Mouse (Mus musculus) intestine, postnatal 0 days (tissue): Measurements from ENCODE around the gene Gm8439. TPM values are rescaled to one million over a fixed set of nuclear protein-coding genes. Genes with fewer than 3 reads are reported as not detected.
A peak's percentile ranks its signal among the peaks of the same experiment; 100 is the strongest.

Experiments
- ATAC-seq: fragments of 200-750 bp; cut with Nextera tagmentation; 2 replicates; pipeline ENCODE4 v1.8.0; 2017; ENCODE audit warnings: mild to moderate bottlenecking, moderate TSS enrichment, moderate library complexity
- H3K27ac ChIP-seq: fragments of 300-500 bp; sonication (generic); 2 replicates; pipeline ENCODE4 v1.5.1; 2014; ENCODE audit warnings: mild to moderate bottlenecking, low read depth, low read length, moderate library complexity
- H3K27me3 ChIP-seq: fragments of 300-500 bp; sonication (generic); replicated peaks from 2 replicates; pipeline ENCODE4 v1.6.1; 2014; ENCODE audit warnings: low read length, mixed read lengths; ENCODE audit not compliant: control insufficient read depth, insufficient read depth
- H3K36me3 ChIP-seq: fragments of 300-500 bp; sonication (generic); 2 replicates; pipeline ENCODE4 v1.6.1; 2014; ENCODE audit warnings: mild to moderate bottlenecking, moderate library complexity; ENCODE audit not compliant: control insufficient read depth, insufficient read depth
- H3K4me1 ChIP-seq: fragments of 300-500 bp; sonication (generic); replicated peaks from 2 replicates; pipeline ENCODE4 v1.6.1; 2014; ENCODE audit warnings: antibody characterized with exemption, low read length, mixed read lengths; ENCODE audit not compliant: control insufficient read depth, insufficient read depth
- H3K4me2 ChIP-seq: fragments of 300-500 bp; sonication (generic); replicated peaks from 2 replicates; pipeline ENCODE4 v1.6.1; 2014; ENCODE audit warnings: low read depth, mild to moderate bottlenecking, moderate library complexity
- H3K4me3 ChIP-seq: fragments of 300-500 bp; sonication (generic); 2 replicates; pipeline ENCODE4 v1.5.1; 2014; ENCODE audit warnings: low read depth, low read length
- H3K9ac ChIP-seq: fragments of 300-500 bp; sonication (generic); 2 replicates; pipeline ENCODE4 v1.6.1; 2014; ENCODE audit warnings: mild to moderate bottlenecking, low read depth, low read length
- H3K9me3 ChIP-seq: fragments of 300-500 bp; sonication (generic); 2 replicates; pipeline ENCODE4 v1.6.1; 2016; ENCODE audit warnings: mixed run types; ENCODE audit not compliant: control insufficient read depth
- CTCF ChIP-seq: sonication (generic); IDR thresholded peaks from 2 replicates; pipeline ENCODE4 v1.5.1; 2016; ENCODE audit warnings: low read depth, mild to moderate bottlenecking, control low read depth, antibody characterized with exemption, moderate library complexity
- WGBS: fragments of 180-500 bp; shearing (Covaris S2); extraction: QIAGEN DNeasy Blood & Tissue Kit; methylation state at CpG from one replicate; pipeline ENCODE4 v1.1.7; 2014; 5-methylcytosine and 5-hydroxymethylcytosine counted together
- polyA plus RNA-seq: library from polyadenylated mRNA; unstranded; fragments of >200 nt; fragmentation: Nextera tagmentation; extraction: Ambion mirVana; gene quantifications from 2 replicates; pipeline ENCODE4 v1.2.1, GENCODE M21; 2015

Gm8439 gene
- polyA plus RNA-seq, 1 experiment from 2014 or later = not detected

DNA sequence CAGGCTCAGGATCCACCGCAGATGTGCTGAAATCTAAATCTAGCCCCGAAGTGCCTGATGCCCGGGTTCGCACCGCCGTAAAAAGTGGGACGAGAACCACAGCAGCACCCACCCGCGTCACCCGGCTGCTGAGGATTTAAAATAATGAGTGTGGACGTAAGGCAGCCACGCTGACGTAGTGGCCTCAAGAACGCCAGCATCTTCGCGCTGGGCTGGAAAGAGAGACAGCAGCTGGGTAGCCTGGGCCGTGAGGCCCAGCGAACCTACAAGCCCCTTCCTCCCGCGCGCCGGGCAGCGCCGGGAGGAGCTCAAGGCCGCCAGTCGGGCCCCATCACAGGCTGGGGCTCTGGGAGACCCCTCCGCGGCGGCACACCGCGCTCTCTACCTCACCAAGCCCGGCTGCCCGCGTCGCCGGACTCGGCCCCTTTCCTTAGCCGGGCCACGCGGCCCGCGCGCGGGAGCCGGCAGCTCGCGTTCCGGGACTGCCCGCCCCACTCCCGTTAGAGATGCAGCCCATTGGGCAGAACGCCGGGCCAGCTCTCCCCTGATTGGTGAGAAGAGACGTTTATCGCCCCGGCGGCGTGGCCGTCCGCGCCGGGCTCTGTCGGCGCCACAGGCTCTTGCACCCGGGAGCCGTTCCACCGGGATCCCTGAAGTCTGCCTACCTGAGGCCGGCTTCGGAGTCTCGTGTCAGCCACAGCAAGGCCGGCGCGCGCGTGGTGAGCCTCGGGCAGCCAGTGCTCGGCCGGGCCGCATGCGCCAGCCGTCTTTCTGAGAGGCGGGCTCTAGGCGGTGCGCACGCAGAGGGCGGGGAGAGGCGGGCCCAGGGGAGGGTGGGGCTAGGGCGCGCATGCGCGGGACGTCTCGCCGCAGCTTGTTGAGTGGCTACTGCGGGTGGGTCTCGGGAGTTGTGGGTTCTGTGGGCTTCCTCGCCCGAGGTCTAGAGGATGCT, 18.8 kb upstream of the Gm8439 start, which contains the start of gene Ctps:
TSS of gene Ctps (minus strand) at position 791 of the 952 bp plus-strand sequence.
- Histone ChIP-seq H3K4me2 (peak within 1 kb of the TSS; percentile 89), H3K4me3 (peak within 1 kb of the TSS; percentile 54), H3K9ac (peak within 1 kb of the TSS; percentile 67), H3K27ac (peak within 1 kb of the TSS; percentile 88), H3K4me1 (peaks cover 13% of the 10 kb centered on the region; the same call in 1 of the 2 replicates), H3K9me3 (no peaks in the 10 kb centered on the region), H3K27me3 (no peaks in the 10 kb centered on the region), H3K36me3 (0 out of 2 replicates have a peak, but pooled peaks cover 6% of the 10 kb centered on the region)
- peak; percentile 97 for ATAC-seq
- no peak for TF ChIP-seq CTCF
- WGBS = under 1% methylated on average over 91 of the region's 97 CpGs

GRCm38 (mm10) chr4:120570438-120571069, 18.0 kb upstream of the Gm8439 start:
- Histone ChIP-seq H3K9me3 (no peaks in the 10 kb centered on the region), H3K4me1 (peaks cover 13% of the 10 kb centered on the region; the same call in 1 of the 2 replicates), H3K27ac (peak overlapping the region; percentile 69), H3K36me3 (0 out of 2 replicates have a peak, but pooled peaks cover 4% of the 10 kb centered on the region), H3K9ac (peak overlapping the region; percentile 67), H3K4me3 (peak overlapping the region; percentile 54), H3K27me3 (no peaks in the 10 kb centered on the region), H3K4me2 (peak overlapping the region; percentile 89)
- ATAC-seq = peak; percentile 42
- WGBS = under 1% methylated on average over 27 of the region's 27 CpGs
- TF ChIP-seq CTCF = no peak

- WGBS = 56% methylated on average over 3 of the region's 3 CpGs
- H3K27ac ChIP-seq = peak overlapping the region; percentile 69
- no peaks in the 10 kb centered on the region for H3K27me3 ChIP-seq
- peaks cover 13% of the 10 kb centered on the region; the same call in 1 of the 2 replicates for H3K4me1 ChIP-seq
- H3K9me3 ChIP-seq = no peaks in the 10 kb centered on the region
- H3K4me2 ChIP-seq = peak overlapping the region; percentile 89
- TF ChIP-seq CTCF = no peak
- ATAC-seq = no peak
- H3K4me3 ChIP-seq = no peak overlapping the region
- 0 out of 2 replicates have a peak, but pooled peaks cover 4% of the 10 kb centered on the region for H3K36me3 ChIP-seq
- no peak overlapping the region; the same call in 1 of the 2 replicates for H3K9ac ChIP-seq
Observed at GRCm38 (mm10) chr4:120571070-120571464, 17.5 kb upstream of the Gm8439 start.

GRCm38 (mm10) chr4:120571691-120572090, 16.9 kb upstream of the Gm8439 start:
- 35% methylated on average over 3 of the region's 3 CpGs for WGBS
- H3K27me3 ChIP-seq = no peaks in the 10 kb centered on the region
- H3K4me3 ChIP-seq = no peak overlapping the region
- H3K27ac ChIP-seq = no peak overlapping the region
- TF ChIP-seq CTCF = no peak
- H3K9me3 ChIP-seq = no peaks in the 10 kb centered on the region
- H3K4me2 ChIP-seq = no peak overlapping the region
- H3K9ac ChIP-seq = no peak overlapping the region
- H3K36me3 ChIP-seq = no peaks in the 10 kb centered on the region
- peaks cover 13% of the 10 kb centered on the region; the same call in 1 of the 2 replicates for H3K4me1 ChIP-seq
- no peak for ATAC-seq

- H3K4me3 ChIP-seq = no peak overlapping the region
- TF ChIP-seq CTCF = no peak
- no peak overlapping the region for H3K9ac ChIP-seq
- no peaks in the 10 kb centered on the region for H3K4me1 ChIP-seq
- H3K27ac ChIP-seq = no peak overlapping the region
- ATAC-seq = no peak
- no peaks in the 10 kb centered on the region for H3K27me3 ChIP-seq
- WGBS = 74% methylated on average over 5 of the region's 5 CpGs
- H3K4me2 ChIP-seq = no peak overlapping the region
- H3K36me3 ChIP-seq = no peaks in the 10 kb centered on the region
- no peaks in the 10 kb centered on the region for H3K9me3 ChIP-seq
Observed at GRCm38 (mm10) chr4:120580894-120581293, 7.7 kb upstream of the Gm8439 start.

GRCm38 (mm10) chr4:120581711-120582110, 6.8 kb upstream of the Gm8439 start:
- no peak overlapping the region for H3K27ac ChIP-seq
- WGBS = 66% methylated on average over 9 of the region's 9 CpGs
- no peak overlapping the region for H3K4me2 ChIP-seq
- ATAC-seq = no peak
- no peaks in the 10 kb centered on the region for H3K36me3 ChIP-seq
- H3K9ac ChIP-seq = no peak overlapping the region
- TF ChIP-seq CTCF = no peak
- no peak overlapping the region for H3K4me3 ChIP-seq
- no peaks in the 10 kb centered on the region for H3K4me1 ChIP-seq
- H3K9me3 ChIP-seq = no peaks in the 10 kb centered on the region
- no peaks in the 10 kb centered on the region for H3K27me3 ChIP-seq
